Mouse (Mus musculus): ENCODE measurements at regions not wholly inside any gene's neighbourhood (a gene's known extent, or its start where the extent isn't known, plus 50 kb on each side); places are given as distances from the start of the nearest gene placed in this dataset.

DNA sequence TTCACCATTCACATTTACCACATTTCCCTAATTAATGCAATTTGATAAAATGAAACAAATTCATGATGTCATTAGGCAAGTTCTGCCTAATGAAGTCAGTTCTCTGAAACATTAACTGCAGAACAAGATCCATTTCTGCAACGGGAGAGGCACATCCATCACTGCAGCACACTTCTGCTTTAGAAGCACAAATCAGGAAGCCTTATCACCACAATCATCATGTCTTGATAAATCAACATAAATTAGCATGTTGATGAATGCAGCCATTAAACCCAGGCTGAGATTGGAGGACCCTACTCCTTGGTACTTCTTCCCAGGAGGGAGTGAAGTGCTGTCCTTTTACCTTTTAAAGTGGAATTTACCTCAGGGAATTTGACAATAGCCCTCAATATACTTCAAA, 1195.4 kb downstream of the Defb40 start:
- DNase-seq (ENCODE audit: low spot score in 2 of 2), result no peak

DNA sequence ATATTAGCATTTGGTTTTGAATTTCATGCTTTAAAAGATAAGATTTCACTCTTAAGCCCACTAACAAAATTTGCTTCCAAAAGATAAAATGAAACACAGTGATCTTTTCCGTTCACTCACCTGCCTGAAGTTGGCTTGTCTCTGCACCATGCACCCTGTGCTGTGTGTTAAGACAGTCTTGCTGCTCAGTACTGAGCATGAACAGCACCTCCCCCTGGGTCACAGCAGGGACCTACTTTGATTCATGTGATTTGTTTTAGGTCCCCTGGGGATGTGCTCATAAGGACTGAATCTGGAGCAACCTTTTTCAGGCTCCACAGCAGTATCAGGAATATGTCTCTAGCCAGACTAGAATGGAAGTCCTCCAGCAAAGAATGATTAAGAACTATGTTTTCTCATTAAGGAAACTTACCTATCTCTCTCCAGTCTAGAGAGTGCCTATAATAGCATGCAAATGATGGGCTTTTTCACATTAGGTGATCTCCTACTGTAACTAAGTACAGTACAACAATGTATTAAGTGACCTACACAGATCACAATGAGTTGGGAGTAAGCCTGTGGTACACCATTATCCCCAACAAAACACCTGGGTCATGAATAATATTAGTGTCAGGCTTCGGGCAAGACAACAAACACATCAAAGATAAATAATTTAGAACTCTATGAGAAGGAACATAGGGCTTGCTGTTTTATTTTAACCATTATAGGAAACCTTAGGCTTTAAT, 1196.3 kb downstream of the Defb40 start:
- no peak for DNase-seq (ENCODE audit: low spot score in 2 of 2)

DNA sequence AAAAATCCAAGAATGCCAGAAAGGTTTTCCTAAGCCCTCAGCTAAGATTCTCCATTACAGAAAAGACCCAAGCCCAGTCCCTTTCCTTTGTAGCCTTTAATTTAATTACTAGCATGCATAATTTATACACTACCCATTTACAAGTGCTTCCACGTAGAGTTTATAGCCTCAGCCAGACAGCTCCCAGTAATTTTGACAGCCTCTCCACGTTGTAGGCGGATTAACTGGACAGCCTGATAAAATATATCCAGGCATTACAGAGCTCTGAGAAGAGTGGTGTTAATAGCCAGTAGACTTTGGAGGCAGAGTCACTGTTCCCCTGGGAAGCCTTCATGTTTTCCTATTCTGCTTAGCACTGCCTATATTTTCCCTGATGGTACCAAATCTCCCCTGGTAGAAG, 1202.6 kb downstream of the Defb40 start:
- no peak for DNase-seq (ENCODE audit: low spot score in 2 of 2)

DNA sequence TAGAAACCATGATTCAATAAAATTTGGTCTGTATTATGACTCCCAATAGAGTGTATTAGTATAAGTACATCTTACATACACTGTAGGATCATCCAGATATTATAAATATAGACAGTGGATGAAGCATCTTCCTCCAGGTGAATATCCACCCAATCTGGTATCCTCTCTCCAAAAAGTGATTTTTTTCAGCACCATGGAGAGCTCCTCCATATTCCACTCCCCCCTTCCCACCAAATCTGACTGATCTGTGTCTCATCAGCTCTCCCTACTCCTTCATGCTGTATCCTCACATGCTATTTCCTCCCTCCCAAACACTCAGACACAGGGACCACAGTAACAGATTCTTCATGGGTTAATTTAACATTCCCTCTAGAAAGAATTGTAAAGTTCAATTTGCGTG, 1204.7 kb downstream of the Defb40 start:
- no peak for DNase-seq (ENCODE audit: low spot score in 2 of 2)

DNA sequence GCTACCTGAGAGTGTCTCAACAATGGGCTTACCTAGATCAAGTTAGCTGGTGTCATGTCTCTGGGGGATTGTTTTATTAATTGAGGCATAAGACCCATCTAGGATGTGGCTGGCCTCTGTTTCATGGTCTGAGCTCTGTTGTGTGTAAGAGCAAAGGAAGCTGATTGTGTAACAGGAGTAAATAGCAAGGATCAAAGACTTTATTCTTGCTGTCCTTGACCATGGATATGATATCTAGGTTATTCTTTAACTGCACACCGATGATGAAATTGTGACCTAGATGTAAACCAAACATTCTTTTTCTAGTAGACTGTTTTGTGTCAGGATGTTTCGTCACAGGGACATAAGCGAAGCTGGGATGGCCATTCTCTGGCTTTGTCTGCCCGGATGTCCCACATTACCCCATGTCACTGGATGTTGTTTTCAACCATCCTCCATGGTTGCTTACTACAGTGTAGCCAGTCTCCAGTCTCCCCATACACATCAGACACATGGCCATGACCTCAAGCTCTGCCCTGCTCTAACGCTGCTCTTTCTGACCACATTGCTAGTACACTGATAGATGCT, 1210.5 kb downstream of the Defb40 start:
- DNase-seq (ENCODE audit: low spot score in 2 of 2), result no peak

DNA sequence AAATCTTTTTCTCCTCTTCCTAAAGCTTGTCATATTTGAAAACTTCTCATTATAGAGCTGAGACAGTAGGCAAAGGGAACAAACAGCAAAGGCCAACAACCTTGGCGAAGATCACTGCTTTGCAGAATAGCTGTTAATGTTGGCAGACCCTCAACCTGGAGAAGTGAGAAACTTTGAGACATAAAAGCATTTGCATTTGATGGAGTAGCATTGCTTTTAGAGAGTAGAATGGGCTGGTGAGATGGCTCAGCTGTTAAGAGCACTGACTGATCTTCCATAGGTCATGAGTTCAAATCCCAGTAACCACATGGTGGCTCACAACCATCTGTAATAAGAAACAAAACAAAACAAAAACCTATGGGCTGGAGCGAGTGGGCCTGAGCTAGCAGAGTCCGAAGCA, 1253.4 kb downstream of the Defb40 start:
- DNase-seq (ENCODE audit: low spot score in 2 of 2), result no peak

DNA sequence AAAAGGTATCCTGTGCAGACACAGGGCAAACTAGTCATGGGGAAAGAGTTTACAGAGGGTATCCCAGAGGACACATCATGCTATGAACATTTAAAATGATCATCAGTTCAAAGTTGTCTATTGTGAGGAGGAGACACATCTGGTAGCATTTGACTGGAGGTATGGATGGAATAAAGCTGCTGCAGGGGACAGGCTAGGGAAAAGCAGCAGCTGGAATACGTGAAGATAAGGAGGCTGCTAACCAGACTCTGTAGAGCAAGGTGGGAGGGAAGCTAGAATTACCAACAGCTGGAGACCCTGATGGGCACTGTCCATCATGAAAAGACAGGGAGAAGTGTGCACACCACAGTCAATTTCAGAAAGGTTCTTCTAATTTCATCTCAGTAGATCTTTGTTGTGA, 1268.9 kb downstream of the Defb40 start:
- DNase-seq (ENCODE audit: low spot score in 2 of 2), result no peak

DNA sequence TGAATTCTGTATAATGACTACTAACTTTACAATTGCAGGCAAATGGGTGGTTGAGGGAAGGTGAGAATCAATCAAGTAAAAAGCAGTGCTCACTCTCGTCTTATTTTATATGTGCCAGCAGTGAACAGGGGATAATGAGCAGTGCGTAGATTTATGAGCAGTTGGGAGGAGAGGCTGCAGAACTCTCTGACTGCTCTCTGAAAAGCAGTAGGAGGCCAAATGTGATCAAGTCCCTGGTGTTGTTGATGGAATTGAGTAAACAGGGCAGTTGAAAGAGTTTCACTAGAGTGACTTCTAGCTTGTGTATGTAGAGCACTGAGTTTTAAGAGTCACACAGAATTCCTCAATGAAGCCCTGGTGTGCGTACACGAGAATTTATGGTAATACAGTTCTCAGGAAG, 1269.6 kb downstream of the Defb40 start:
- DNase-seq (ENCODE audit: low spot score in 2 of 2), result no peak

DNA sequence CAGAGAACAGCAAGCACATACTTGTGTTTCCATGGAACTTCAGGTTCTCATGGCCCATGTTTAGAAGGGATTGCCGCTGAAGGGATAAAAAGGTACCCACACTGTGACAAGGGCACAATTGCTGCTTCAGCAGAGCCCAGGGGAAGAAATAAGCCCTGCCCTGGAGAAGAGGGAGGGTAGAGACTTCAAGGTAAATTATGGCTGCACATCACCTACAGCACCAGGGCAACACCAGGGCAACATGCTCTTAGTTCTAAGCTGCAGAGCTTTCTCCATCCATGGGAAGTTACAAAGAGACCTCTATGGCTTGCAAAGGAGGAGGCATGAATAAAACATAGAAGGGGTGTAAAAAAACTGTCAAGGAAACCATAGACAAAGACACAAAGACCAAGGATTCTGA, 1273.8 kb downstream of the Defb40 start:
- DNase-seq (ENCODE audit: low spot score in 2 of 2), result no peak

DNA sequence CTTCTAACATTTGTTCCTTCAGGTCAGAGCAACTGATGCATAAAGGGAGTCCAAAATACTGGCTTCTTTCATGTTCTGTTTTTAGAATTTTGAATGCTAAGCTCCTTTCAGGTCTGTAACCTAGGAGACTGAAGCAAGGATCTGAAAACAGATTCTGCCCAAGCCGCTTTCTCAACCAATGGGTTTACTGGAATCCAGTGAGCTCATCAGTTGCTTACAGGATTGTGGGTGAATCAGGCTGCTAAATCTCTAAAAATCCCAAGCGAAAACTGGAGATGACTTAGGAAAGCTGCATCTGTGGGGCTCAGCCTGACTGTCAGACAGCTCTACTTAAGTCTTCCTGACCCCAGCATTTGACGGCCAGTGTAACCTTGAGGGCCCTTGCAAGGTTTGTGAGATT, 1277.7 kb downstream of the Defb40 start:
- peak; percentile 44 to 82 for DNase-seq (ENCODE audit: low spot score in 2 of 2)

DNA sequence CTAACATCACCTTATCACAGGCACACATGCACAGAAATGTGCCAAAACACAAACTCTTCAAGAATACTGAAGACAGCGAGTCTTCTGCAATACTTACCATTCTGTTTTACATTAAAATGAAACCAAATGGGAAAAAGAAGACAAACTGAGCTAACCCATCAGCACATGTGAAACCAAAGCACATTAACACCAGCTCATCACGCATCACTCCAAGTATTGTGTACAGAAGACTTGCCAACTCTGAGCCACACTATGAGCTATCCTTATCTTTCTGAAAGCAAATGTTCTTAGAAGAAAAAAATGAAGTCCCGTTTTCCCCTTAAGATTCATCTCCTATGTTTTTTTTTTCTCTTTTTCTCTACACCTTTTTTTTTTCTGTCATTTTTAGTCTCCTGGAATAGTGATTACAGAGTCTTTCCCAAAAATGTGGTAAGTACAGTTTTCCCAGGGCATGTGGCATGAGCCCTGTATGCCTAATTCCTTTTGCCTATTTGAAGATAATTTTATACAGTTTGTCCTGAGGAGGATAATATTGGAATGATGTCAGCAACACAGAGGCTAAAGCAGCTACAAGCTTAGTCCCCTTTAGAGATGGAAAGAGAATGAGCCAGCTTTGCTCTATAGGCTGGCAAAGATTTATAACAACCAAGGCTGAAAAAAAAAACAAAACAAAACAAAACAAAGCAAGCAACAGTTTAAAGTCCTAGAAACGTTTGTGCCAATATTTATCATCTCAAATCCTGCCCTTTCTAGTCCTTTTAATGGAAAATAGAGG, 1287.8 kb downstream of the Defb40 start:
- no peak for DNase-seq (ENCODE audit: low spot score in 2 of 2)

DNA sequence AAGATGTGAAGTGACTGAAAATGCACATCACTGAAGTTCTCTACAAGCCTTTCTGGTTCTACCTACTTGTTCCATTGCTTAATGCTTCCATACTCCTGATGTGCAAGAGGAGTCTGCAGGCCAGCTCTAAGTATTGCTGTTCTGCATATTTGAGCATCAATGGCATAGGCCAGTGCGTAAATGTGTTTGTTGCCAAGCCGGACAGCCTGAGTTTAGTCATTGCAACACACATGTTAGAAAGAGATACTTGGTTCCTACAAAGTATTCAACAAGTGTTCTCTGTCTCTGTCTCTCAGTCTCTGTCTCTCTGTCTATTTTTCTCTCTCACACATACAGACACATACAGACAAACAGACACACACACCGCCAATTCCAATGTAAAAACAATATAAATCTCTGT, 1288.4 kb downstream of the Defb40 start:
- DNase-seq (ENCODE audit: low spot score in 2 of 2), result no peak

DNA sequence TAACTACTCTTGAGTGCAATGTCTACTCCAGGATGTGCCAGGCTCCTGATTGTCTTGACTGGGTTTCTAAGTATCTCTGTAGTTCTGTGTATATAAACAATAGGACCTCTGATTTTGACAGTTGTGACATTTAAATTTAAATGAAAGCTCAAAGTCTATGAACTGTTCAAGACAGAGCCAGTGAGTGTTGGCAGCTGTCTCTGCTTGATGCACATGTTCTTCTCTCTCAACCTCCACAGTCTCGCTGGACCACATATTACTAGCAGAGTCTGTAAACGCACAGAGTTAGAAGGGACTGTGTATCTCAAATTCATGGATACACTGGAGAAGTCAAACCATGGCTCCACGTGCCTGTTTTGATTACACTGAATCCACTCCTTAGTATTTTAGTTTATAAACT, 1291.0 kb downstream of the Defb40 start:
- no peak for DNase-seq (ENCODE audit: low spot score in 2 of 2)

DNA sequence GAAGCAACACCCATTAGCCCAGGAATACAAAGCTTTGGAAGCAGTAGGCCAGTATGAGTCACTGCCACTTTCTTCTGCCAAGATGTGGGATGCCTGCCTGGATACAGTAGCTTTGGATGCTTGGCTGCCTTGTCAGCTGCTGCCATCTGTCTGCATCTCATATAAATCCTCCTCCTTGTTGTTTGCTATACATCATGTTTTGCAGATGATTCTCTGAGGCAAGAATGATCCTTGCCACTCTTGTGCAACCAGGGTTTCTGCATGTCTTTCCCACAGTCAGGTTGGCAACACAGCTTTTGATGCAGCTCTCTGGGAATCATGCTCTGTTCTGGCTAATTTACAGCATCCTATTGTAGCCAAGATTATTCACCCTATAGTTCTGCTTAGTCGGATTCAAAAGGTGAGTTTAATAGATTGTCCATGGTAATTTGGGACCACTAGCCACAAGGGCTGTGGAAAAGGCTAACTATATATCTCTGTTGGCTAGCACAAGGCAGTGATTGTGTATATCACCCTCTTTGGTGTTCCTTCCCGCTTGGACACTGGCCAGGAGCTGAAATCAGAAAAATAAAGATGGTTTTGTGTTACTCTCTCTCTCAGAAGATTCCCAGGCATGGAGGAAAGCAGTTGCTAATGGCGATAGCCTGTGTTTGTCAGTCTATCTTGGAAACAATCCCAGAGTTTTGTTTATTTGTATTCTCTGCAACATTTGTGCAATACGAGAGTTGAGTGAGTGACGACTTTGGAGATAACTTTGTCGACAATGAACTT, 1313.5 kb downstream of the Defb40 start:
- peak; percentile 77 to 93 for DNase-seq (ENCODE audit: low spot score in 2 of 2)

DNA sequence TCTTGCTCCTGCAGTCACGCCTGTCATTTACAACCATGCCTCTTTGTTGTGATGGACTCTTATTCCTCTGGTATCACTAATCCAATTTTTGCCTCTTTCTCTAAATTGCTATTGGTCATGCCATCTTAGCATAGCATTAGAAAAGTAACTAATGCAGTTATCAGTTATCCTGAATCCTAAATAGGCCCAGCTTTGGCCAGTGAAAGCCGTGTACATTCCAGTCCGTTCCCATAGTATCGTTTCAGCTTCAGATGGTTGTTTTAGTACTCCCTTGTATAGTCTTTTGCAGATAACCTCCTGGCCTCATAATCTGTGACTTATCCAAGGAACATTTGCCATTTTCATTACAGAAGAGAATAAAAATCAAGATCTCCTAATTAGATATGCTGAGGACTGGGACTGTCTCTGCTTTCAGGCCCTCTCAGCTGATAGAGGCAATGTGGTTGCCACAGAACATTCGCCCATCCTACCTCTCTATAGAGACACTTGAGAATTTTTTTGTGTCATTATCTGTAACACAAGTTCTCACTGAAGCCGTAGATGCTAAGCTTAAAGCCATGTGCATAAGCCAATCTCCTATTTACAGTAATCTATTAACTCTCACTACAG, 1318.2 kb downstream of the Defb40 start:
- no peak for DNase-seq (ENCODE audit: low spot score in 2 of 2)

DNA sequence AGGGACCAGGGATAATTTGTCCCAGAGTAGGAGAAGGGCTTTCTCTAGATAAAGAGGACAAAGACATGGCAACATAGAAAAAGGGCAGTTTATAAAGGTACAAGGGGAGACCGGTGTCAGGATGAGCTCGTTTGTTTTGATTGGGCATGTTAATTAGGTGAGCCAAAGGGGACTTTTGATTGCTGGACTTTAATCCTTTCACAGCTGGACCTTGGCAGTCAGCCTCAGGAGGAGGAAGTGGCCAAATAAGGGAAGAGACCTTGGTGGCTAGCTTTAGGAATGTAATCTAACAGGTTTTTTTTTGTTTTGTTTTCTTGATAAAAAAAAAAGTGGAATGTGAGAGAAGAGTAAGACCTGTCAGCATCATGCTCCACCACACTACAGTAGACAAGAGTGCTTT, 1324.3 kb downstream of the Defb40 start:
- DNase-seq (ENCODE audit: low spot score in 2 of 2), result no peak

DNA sequence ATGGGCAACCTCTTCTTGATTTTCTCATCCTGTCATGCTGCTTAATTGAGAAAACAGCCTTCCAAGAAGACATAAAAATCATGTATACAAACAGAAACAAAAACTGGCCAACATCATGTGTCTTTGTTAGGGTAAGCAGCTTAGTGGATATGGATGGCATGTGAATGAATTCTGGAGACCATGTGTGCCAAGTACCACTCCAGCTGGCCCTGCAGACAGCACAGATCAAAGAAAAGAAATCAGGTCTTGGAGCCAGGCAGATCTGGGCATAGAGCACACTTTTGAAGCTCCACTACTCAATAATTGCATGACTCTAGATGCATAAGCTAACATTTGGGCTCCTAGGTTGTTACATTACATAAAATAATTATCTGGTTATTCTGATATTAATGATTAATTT, 1330.5 kb downstream of the Defb40 start:
- DNase-seq (ENCODE audit: low spot score in 2 of 2), result peak in 1 of 2 experiments; percentile 15

DNA sequence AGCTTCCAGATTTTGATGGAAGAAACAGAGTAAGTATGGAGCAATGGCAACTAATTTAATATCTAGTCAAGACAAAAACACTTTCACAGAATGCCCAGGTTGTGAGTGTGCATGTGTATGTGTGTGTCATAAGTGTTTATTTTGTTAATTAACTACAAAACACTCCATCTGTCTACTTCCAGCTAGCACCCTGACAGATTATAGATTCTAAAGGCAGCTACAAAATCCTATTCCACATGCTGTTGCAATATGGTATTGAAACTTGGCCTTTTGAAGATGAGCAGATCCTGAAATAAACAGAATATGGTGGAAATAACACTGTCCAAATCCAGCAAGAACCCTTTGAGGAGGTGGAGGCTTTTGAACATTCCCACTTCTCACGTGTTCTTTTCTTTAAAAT, 1356.9 kb downstream of the Defb40 start:
- DNase-seq (ENCODE audit: low spot score in 2 of 2), result peak; percentile 1 to 39

DNA sequence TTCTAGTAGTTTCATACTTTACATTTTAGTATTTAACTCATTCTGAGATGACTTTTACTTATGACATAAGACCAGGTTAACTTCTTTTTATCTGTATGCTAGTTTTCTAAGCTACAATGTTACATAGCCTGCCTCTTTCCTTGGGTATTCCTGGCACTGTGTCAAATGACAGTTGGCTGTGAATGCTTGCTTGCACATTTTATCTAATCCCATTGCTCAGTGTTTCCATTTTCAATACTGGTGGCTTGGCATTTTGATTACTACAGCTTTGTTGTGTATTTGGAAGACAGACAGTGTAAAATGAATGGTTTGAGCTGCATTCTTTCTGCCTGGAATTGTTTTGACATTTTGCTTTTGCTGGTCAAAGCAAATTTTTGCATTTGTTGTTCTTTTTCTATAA, 1359.2 kb downstream of the Defb40 start:
- no peak for DNase-seq (ENCODE audit: low spot score in 2 of 2)

DNA sequence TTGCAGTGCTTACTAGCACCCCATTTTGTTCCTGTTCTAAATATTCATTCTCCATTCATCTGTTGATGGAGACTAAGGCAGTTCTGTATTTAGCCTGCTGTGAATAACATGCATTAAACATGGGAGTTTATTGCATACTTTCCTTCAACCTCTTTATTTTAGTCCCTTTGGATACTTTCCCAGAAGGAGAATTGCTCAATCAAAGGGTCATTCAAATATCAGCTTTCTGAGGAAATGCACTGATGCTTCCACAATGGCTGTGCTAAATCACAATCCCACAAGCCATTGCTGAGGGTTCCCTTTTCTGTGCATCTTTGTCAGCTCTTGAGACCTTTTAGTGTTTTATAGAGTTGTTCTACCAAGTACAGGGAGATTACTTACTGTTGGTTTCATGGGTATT, 1359.9 kb downstream of the Defb40 start:
- DNase-seq (ENCODE audit: low spot score in 2 of 2), result no peak

DNA sequence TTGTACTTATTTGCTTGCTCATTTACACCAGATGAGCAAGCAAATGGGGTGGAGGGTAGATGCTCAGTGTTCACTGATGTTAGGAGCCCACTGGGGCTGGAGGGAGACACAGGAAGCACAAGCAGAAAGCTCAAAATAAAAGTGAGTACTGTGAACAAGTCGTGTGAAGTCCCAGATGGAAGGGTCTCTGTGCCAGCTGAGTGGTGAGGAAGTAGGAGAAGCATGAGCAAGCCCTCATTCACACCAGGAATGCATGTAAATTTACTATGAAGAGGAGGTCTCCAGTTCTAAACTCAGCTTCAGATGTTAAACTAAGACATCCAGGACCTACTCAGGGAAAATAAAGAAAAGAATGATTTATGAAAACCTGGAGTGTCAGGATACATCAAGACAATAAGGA, 1375.2 kb downstream of the Defb40 start:
- no peak for DNase-seq (ENCODE audit: low spot score in 2 of 2)

Measured in layer of hippocampus, adult 18-20 months (tissue).